Mouse (Mus musculus): ENCODE measurements around the gene Pi16.

- no peak for TF ChIP-seq CTCF (IDR thresholded peaks at IDR 0.05; ENCODE audit: borderline replicate concordance, insufficient read depth, low read depth, low read length)
- no peak for TF ChIP-seq POLR2A (IDR thresholded peaks at IDR 0.05; ENCODE audit: borderline replicate concordance, insufficient read depth, low read length)
These were observed 12.7 kb downstream of the Pi16 start for GRCm38 (mm10) chr17:29330221-29330620.

All from cerebellum, adult 2 months (tissue).